Mouse (Mus musculus) heart, adult 18-20 months (tissue): ENCODE measurements at regions not wholly inside any gene's neighbourhood (a gene's known extent, or its start where the extent isn't known, plus 50 kb on each side); places are given as distances from the start of the nearest gene placed in this dataset.

Experiments used
- DNase-seq, 2 experiments: peaks; one replicate each; pipeline ENCODE4 v3.0.0; 2021 to 2022; ENCODE audit warnings: mixed read lengths in 1 of 2

DNA sequence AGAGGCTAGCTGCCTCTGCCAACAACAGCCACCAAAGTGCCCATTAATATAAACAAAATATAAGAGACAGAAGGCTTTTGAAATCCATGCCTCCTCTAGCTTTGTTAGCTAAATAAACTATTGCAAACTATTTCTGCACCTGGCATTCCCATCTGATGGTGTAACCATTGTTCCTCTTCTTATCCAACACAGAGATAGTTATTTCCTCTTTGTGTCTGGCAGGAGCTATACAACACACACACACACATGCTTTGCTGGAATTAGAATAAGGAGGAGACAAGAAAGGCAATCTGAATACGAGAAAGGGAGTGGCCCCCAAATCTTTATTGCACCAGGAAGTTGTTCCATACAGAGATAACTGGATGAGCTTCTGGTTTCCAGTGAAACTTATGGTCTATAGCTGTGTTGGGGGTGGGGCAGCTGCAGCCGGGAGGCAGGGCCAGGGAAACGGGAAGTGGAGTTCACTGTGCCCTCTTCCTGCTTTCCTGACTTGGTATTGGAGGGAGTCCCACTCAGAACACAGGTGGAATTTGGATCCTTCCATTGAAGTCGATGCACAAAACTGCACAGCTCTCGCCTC is 64.0 kb upstream of the Zdhhc17 start:
- DNase-seq, result peak; percentile 46 to 57

DNA sequence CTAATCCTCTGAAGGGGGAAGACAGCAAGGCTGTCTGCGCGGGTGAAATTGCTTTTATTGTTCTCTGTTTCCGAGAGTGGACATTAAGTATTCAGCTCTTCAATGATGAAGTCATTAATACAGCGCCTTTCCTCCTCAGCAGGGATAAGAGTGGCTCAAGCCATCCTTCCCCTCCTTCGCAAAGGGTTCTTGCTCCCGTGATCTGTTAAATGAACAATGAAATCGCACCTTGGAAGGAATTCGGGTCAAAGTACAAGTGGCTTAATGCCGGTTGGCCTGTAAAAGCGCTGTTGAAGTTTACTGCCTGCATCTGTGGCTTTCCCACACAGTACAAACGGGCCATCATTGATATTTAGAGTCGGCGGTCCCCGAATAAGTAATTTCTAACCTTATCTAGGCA is 63.3 kb upstream of the Zdhhc17 start:
- DNase-seq, result no peak

DNA sequence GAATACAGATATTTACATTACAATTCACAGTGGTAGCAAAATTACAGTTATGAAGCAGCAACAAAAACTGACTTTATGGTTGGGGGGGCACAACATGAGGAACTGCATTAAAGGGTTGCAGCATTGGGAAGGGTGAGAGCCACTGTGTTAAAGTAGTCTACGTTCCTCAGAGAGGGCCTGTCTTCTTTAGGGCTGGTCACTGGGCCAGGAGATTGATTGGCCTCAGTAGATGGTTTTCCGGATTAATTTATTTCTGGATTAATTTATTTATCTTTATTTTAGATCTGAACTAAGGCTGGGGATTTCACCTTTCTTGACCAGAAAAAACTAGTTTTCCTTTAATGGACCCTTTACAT is 62.6 kb upstream of the Zdhhc17 start:
- DNase-seq, result no peak

DNA sequence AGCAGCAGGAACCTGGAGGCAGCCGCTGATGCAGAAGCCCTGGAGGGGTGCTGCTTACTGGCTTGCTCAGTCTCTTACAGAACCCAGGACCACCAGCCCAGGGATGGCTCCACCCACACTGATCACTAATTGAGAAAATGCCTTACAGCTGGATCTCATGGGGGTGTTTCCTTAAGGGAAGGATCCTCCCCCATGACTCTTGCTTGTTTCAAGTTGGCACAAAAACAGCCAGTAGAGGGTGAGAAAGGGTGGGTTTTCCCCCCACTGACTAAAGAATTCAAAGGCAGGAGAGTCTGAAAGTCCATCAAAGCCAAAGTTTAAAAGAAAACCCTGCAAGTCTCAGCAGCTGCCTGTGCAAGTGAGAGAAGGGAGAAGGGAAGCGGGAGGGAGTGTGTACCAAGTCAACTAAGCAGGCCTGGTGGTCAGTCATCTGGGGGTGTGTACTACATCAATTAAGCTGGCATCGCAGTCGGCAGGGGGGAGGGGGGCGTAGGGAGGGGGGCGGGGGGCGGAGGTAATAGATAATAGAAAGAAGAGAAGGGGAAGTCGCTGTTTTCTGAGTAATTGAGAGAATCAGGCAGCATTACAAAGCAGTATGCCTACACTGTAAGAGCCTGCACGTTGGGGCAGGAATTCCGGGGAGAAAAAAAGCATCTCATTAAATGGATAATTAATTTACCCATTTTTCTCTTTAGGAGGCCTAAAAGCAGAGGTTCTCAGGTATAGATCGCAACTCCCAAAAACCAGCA is 62.0 kb upstream of the Zdhhc17 start:
- DNase-seq, result no peak

DNA sequence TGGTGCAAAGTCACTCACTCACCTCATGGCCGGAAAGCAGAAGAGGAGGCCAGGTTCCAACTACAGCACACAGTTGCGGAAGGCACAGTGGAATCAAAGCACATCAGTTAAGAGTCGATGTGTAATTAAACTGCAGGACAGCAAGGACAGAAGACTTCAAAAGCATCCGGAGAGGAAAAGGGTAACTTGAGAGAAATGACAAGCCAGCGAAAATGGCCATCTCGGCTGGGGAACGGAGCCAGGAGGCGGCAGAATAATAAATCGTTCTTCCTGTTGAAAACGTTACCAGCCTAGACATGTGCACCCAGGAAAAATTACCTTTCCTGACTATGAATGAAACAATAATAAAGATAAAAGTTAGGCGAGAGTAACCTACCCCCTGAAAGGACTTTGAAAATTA is 56.2 kb upstream of the Zdhhc17 start:
- DNase-seq, result no peak

DNA sequence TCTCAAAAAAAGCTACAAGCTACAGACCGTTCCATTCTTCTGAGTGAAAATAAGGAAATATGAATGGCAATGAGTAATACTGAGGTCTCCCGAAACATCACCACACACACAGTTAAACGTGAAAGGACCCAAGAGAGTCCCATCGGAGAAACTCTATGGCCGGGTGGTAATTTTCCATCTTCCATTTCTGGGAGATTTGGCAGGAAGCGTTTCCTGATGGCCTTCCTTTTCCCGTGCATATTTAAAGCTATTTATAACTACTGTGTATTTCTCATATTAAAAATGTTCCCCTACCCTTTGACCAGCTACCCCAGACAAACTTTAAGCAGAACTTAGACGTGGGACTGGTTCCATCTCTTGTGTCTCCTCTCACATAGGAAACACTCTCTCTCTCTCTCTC is 50.7 kb upstream of the Zdhhc17 start:
- DNase-seq, result peak in 1 of 2 experiments; percentile 52
